Mouse (Mus musculus) kidney, adult 9 months (tissue): ENCODE measurements around the gene Ppat.
"Not testable (repeated sequence)": the region's sequence is repeated elsewhere in the genome, so short reads cannot be mapped to it uniquely, and the experiment has no call there.

Experiments used
- DNase-seq: peaks from one replicate; pipeline ENCODE4 v3.0.0; 2022

Ppat gene

GRCm38 (mm10) chr5:76947142-76947541 is 4.2 kb downstream of the Ppat start:
- DNase-seq, result no peak

- DNase-seq, result no peak
These were observed 5.7 kb downstream of the Ppat start for GRCm38 (mm10) chr5:76945678-76946033.

GRCm38 (mm10) chr5:76944965-76945677 is 6.3 kb downstream of the Ppat start:
- DNase-seq, result peak; percentile 53

GRCm38 (mm10) chr5:76942505-76942904 is 8.9 kb downstream of the Ppat start:
- DNase-seq, result peak; percentile 88

- DNase-seq, result no peak
These were observed 9.4 kb downstream of the Ppat start for GRCm38 (mm10) chr5:76941975-76942374.

GRCm38 (mm10) chr5:76939717-76940116 is 11.7 kb downstream of the Ppat start:
- DNase-seq, result no peak

- DNase-seq, result peak; percentile 60
These were observed 22.0 kb downstream of the Ppat start for GRCm38 (mm10) chr5:76929180-76929877.

GRCm38 (mm10) chr5:76928124-76928832 is 23.1 kb downstream of the Ppat start:
- peak; percentile 86 for DNase-seq

- DNase-seq, result no peak
These were observed 27.1 kb downstream of the Ppat start for GRCm38 (mm10) chr5:76924296-76924695.

- DNase-seq, result peak; percentile 94
These were observed 27.9 kb downstream of the Ppat start for GRCm38 (mm10) chr5:76923428-76923827.

- no peak for DNase-seq
These were observed 28.5 kb downstream of the Ppat start for GRCm38 (mm10) chr5:76922833-76923232.

GRCm38 (mm10) chr5:76912522-76912921 is 38.9 kb downstream of the Ppat start:
- DNase-seq, result not testable (repeated sequence)

GRCm38 (mm10) chr5:76910807-76911206 is 40.6 kb downstream of the Ppat start:
- no peak for DNase-seq

GRCm38 (mm10) chr5:76906155-76906499 is 45.3 kb downstream of the Ppat start:
- no peak for DNase-seq

- DNase-seq, result peak; percentile 95
These were observed 45.8 kb downstream of the Ppat start, which contains the start of gene Aasdh for GRCm38 (mm10) chr5:76905405-76906154. Aasdh (minus strand) TSS chr5:76905514.

- DNase-seq, result no peak
These were observed 46.5 kb downstream of the Ppat start for GRCm38 (mm10) chr5:76904713-76905404.

GRCm38 (mm10) chr5:76902131-76902530 is 49.2 kb downstream of the Ppat start:
- no peak for DNase-seq

- DNase-seq, result no peak
These were observed 58.3 kb downstream of the Ppat start for GRCm38 (mm10) chr5:76893084-76893483.

GRCm38 (mm10) chr5:76892608-76893007 is 58.8 kb downstream of the Ppat start:
- DNase-seq, result no peak

- DNase-seq, result no peak
These were observed 64.4 kb downstream of the Ppat start for GRCm38 (mm10) chr5:76887011-76887410.

- DNase-seq, result no peak
These were observed 67.3 kb downstream of the Ppat start for GRCm38 (mm10) chr5:76884107-76884506.

GRCm38 (mm10) chr5:76876106-76876758 is 75.1 kb downstream of the Ppat start:
- no peak for DNase-seq
